ENCODE assay signal across 26 mouse cellular contexts in the genomic region with DNA sequence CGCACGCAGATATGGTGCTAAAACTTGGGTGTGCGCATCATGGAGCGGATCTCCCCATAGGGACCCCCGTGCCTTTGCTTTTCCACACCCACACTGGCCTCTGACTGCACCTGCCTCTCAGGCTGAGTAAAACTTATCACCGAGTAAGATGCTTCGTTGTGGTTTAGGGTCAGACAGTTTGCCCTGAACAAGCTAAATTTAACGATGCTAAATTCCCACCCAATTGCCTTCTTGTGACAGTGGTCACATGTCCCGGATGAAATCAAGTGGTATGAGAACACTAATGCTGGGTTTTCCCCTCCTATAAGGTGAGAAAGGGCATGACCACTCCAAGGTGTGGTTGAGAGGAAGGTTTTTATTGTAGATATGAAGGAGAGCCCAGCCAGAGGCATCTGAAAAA. TPM values are rescaled to one million over a fixed set of nuclear protein-coding genes. Genes with fewer than 3 reads are reported as not detected.
DNase-seq lines count a peak whose midpoint lies in the region; ATAC-seq and TF ChIP-seq lines count a peak whose summit lies in the region.
"Had no signal": no experiment of that assay in that cellular context is flagged by ENCODE, and none has a peak within 500 bp of the region (broad histone marks: within the 10 kb centered on the region; RNA-seq: fewer than 3 reads in every experiment).

No protein-coding gene starts in this region.

- WGBS in embryonic facial prominence, embryonic 10.5 days, result 91% methylated on average over 9 of the region's 9 CpGs
- 86% methylated on average over 9 of the region's 9 CpGs for WGBS in forebrain, embryonic 14.5 days

- peaks cover 21 to 39% of the 10 kb centered on the region in 2 experiments for H3K4me1 ChIP-seq in MEL (ENCODE audit: control insufficient read depth in 1 of 2, insufficient read depth in 2 of 2, low read length in 2 of 2)
- H3K4me1 ChIP-seq in embryonic facial prominence, embryonic 10.5 days, result peaks cover 14% of the 10 kb centered on the region
- H3K4me1 ChIP-seq in forebrain, embryonic 14.5 days (ENCODE audit: control insufficient read depth, insufficient read depth, low read length), result no peaks in the 10 kb centered on the region

- TF ChIP-seq POLR2A in MEL (IDR thresholded peaks at IDR 0.05; ENCODE audit: control insufficient read depth in 1 of 2, insufficient read depth in 1 of 2, low read depth in 1 of 2, low read length in 2 of 2, poor library complexity in 1 of 2), result no peak

- DNase-seq in A20 (ENCODE audit: low read depth, low spot score) (peak; percentile 43), MEL (ENCODE audit: low read depth, low spot score) (no peak)
- DNase-seq in CD4-positive helper T cell, adult 2 months (ENCODE audit: low read depth, low spot score), result peak; percentile 75
- no peak for DNase-seq in embryonic facial prominence, embryonic 10.5 days (ENCODE audit: low spot score)
- no peak for DNase-seq in embryo, embryonic 10 days (ENCODE audit: low spot score)
- no peak for DNase-seq in forebrain, embryonic 14.5 days (ENCODE audit: low spot score)
- no peak for DNase-seq in adrenal gland, postnatal 14 days
- DNase-seq: adrenal gland, postnatal 36 days; cerebellum, adult 2 months; cerebellum, postnatal 10 days; embryo, embryonic 11 days; forebrain, postnatal 0 days; gastrocnemius, postnatal 25 days; heart, postnatal 10 days; heart, postnatal 4 days had no signal

- H3K36me3 ChIP-seq in MEL (ENCODE audit: control insufficient read depth in 1 of 2, insufficient read depth in 2 of 2, low read length in 2 of 2), result peaks cover 0 to 27% of the 10 kb centered on the region in 2 experiments; a peak in 2 of 4 replicates
- no peaks in the 10 kb centered on the region for H3K36me3 ChIP-seq in embryonic facial prominence, embryonic 10.5 days (replicated peaks)
- H3K36me3 ChIP-seq in forebrain, embryonic 14.5 days (ENCODE audit: control insufficient read depth, insufficient read depth, low read length), result no peaks in the 10 kb centered on the region
- H3K36me3 ChIP-seq: embryonic facial prominence, embryonic 12.5 days; forebrain, embryonic 12.5 days; G1E; heart, embryonic 10.5 days; hindbrain, embryonic 12.5 days had no signal

- no peak overlapping the region for H3K4me2 ChIP-seq in forebrain, embryonic 14.5 days (ENCODE audit: low read length)
- H3K4me2 ChIP-seq: embryonic facial prominence, embryonic 12.5 days; forebrain, embryonic 12.5 days; hindbrain, embryonic 12.5 days had no signal

- no peaks in the 10 kb centered on the region for H3K79me2 ChIP-seq in MEL (ENCODE audit: control insufficient read depth, insufficient read depth, low read length, poor library complexity)

- ATAC-seq in megakaryocyte, adult 5-6 weeks (ENCODE audit: poor library complexity, severe bottlenecking), result peak; percentile 20; the same call in 1 of the 2 replicates
- ATAC-seq in forebrain, embryonic 14.5 days, result no peak
- ATAC-seq: forebrain, postnatal 0 days; hindbrain, postnatal 0 days; intestine, embryonic 16.5 days had no signal

- no peak for TF ChIP-seq CTCF in MEL (IDR thresholded peaks at IDR 0.05 in 2 of 3, conservative IDR thresholded peaks at IDR 0.05 in 1 of 3; ENCODE audit: control insufficient read depth in 1 of 3, insufficient read depth in 1 of 3, low read depth in 2 of 3, low read length in 3 of 3, poor library complexity in 1 of 3, severe bottlenecking in 1 of 3)

- no peak overlapping the region for H3K4me3 ChIP-seq in MEL (ENCODE audit: control insufficient read depth in 1 of 2, insufficient read depth in 1 of 2, low read depth in 2 of 2, low read length in 2 of 2)
- no peak overlapping the region for H3K4me3 ChIP-seq in embryonic facial prominence, embryonic 10.5 days
- H3K4me3 ChIP-seq in forebrain, embryonic 14.5 days (ENCODE audit: low read depth, low read length), result no peak overlapping the region
- H3K4me3 ChIP-seq: embryonic facial prominence, embryonic 12.5 days; forebrain, embryonic 12.5 days; heart, embryonic 10.5 days; hindbrain, embryonic 12.5 days had no signal

- no peak overlapping the region for H3K9ac ChIP-seq in MEL (ENCODE audit: control insufficient read depth, low read depth, low read length, poor library complexity, severe bottlenecking)
- no peak overlapping the region for H3K9ac ChIP-seq in forebrain, embryonic 14.5 days (ENCODE audit: low read length)
- H3K9ac ChIP-seq: embryonic facial prominence, embryonic 12.5 days; forebrain, embryonic 12.5 days; forebrain, postnatal 0 days; hindbrain, embryonic 12.5 days had no signal

- no peak for TF ChIP-seq EP300 in MEL (IDR thresholded peaks at IDR 0.05; ENCODE audit: low read depth in 1 of 2, low read length in 2 of 2)

- no peak overlapping the region; the same call in 1 of the 2 replicates for H3K27ac ChIP-seq in MEL (ENCODE audit: control insufficient read depth, low read depth, low read length)
- no peak overlapping the region for H3K27ac ChIP-seq in embryonic facial prominence, embryonic 10.5 days (replicated peaks)
- H3K27ac ChIP-seq in forebrain, embryonic 14.5 days (ENCODE audit: low read depth, low read length), result no peak overlapping the region
- H3K27ac ChIP-seq: embryonic facial prominence, embryonic 12.5 days; forebrain, embryonic 12.5 days; heart, embryonic 10.5 days; hindbrain, embryonic 12.5 days; hindbrain, postnatal 0 days had no signal

- H3K9me3 ChIP-seq in MEL (replicated peaks; ENCODE audit: insufficient read depth, low read length), result no peaks in the 10 kb centered on the region
- H3K9me3 ChIP-seq in embryonic facial prominence, embryonic 10.5 days, result no peaks in the 10 kb centered on the region
- H3K9me3 ChIP-seq in forebrain, embryonic 14.5 days (replicated peaks; ENCODE audit: control insufficient read depth, low read length), result no peaks in the 10 kb centered on the region
- H3K9me3 ChIP-seq: embryonic facial prominence, embryonic 12.5 days; forebrain, embryonic 12.5 days; G1E; heart, embryonic 10.5 days; hindbrain, embryonic 12.5 days had no signal

- TF ChIP-seq RAD21 in MEL (IDR thresholded peaks at IDR 0.05; ENCODE audit: low read depth, low read length), result no peak

- H3K27me3 ChIP-seq in MEL (ENCODE audit: control insufficient read depth in 1 of 2, insufficient read depth in 2 of 2, low read length in 2 of 2), result no peaks in the 10 kb centered on the region
- no peaks in the 10 kb centered on the region; the same call in 1 of the 2 replicates for H3K27me3 ChIP-seq in embryonic facial prominence, embryonic 10.5 days (replicated peaks; ENCODE audit: low read depth, poor library complexity, severe bottlenecking)
- H3K27me3 ChIP-seq in forebrain, embryonic 14.5 days (replicated peaks; ENCODE audit: control insufficient read depth, insufficient read depth, low read length), result no peaks in the 10 kb centered on the region
- H3K27me3 ChIP-seq: embryonic facial prominence, embryonic 12.5 days; forebrain, embryonic 12.5 days; hindbrain, embryonic 12.5 days had no signal

TF ChIP-seq in MEL, 35 proteins besides CTCF, POLR2A, EP300 and RAD21:
- TF ChIP-seq ZNF384 (IDR thresholded peaks at IDR 0.05; ENCODE audit: low read depth, low read length) (no peak), USF1 (IDR thresholded peaks at IDR 0.05; ENCODE audit: low read depth, low read length) (peak; percentile 67; the same call in 1 of the 2 replicates), RCOR1 (IDR thresholded peaks at IDR 0.05; ENCODE audit: low read depth, low read length) (no peak)

RNA-seq across cellular contexts. Expression of gene Klrg1, which starts 11.1 kb away (rescaled TPM):
- 0.88 and 1.0 TPM in 2 replicates for total RNA-seq in MEL (2012; rRNA removed)
- polyA plus RNA-seq in MEL (2012; ENCODE audit: insufficient read depth in 1 of 2, insufficient read length in 2 of 2, low read depth in 1 of 2, low replicate concordance in 2 of 2, missing spikeins in 1 of 2), result under 1 TPM in 1 of 2 experiments, not detected in 1; 0.28 TPM
- 0.56 and 0.64 TPM in 2 replicates for total RNA-seq in megakaryocyte, adult 5-6 weeks (2015)
- total RNA-seq in megakaryocyte, adult 5-6 weeks (2017), result 0.44 and 0.65 TPM in 2 replicates
- not detected in 2 replicates for polyA plus RNA-seq in embryonic facial prominence, embryonic 10.5 days (2016; fragmentation: Nextera tagmentation; extraction: Ambion mirVana)
- polyA plus RNA-seq in forebrain, embryonic 14.5 days (2014; fragmentation: Nextera tagmentation; extraction: Ambion mirVana), result 0.32 and 0.70 TPM in 2 replicates
- not detected in 2 replicates for total RNA-seq in adrenal gland, postnatal 14 days (2021)
- total RNA-seq: gastrocnemius, adult 18-20 months; gastrocnemius, postnatal 25 days; granulocyte monocyte progenitor cell, adult 5-6 weeks; heart, postnatal 10 days; heart, postnatal 4 days had no signal
- polyA plus RNA-seq: heart, embryonic 10.5 days; heart, embryonic 14.5 days; intestine, embryonic 16.5 days had no signal

RNA-seq across cellular contexts. Expression of gene M6pr, which starts 14.7 kb away (rescaled TPM):
- total RNA-seq in MEL (2012; rRNA removed), result 158 and 186 TPM in 2 replicates
- 100 to 1,000 TPM in 1 of 2 experiments, not detected in 1; 183 TPM for polyA plus RNA-seq in MEL (2012; ENCODE audit: insufficient read depth in 1 of 2, insufficient read length in 2 of 2, low read depth in 1 of 2, low replicate concordance in 2 of 2, missing spikeins in 1 of 2)
- 158 and 160 TPM in 2 replicates for total RNA-seq in megakaryocyte, adult 5-6 weeks (2015)
- total RNA-seq in megakaryocyte, adult 5-6 weeks (2017), result 329 and 358 TPM in 2 replicates
- 80.4 and 85.2 TPM in 2 replicates for polyA plus RNA-seq in embryonic facial prominence, embryonic 10.5 days (2016; fragmentation: Nextera tagmentation; extraction: Ambion mirVana)
- polyA plus RNA-seq in forebrain, embryonic 14.5 days (2014; fragmentation: Nextera tagmentation; extraction: Ambion mirVana), result 63.1 and 63.3 TPM in 2 replicates
- total RNA-seq in adrenal gland, postnatal 14 days (2021), result 123 and 132 TPM in 2 replicates

RNA-seq across cellular contexts. Expression of gene Phc1, which starts 46.6 kb away (rescaled TPM):
- total RNA-seq in MEL (2012; rRNA removed), result 4.6 and 7.6 TPM in 2 replicates
- 10 to 100 TPM in 1 of 2 experiments, not detected in 1; 35.9 TPM for polyA plus RNA-seq in MEL (2012; ENCODE audit: insufficient read depth in 1 of 2, insufficient read length in 2 of 2, low read depth in 1 of 2, low replicate concordance in 2 of 2, missing spikeins in 1 of 2)
- 5.0 and 13.3 TPM in 2 replicates for total RNA-seq in megakaryocyte, adult 5-6 weeks (2015)
- 3.3 and 3.6 TPM in 2 replicates for total RNA-seq in megakaryocyte, adult 5-6 weeks (2017)
- 28.9 and 29.5 TPM in 2 replicates for polyA plus RNA-seq in embryonic facial prominence, embryonic 10.5 days (2016; fragmentation: Nextera tagmentation; extraction: Ambion mirVana)
- 30.6 and 34.0 TPM in 2 replicates for polyA plus RNA-seq in forebrain, embryonic 14.5 days (2014; fragmentation: Nextera tagmentation; extraction: Ambion mirVana)
- total RNA-seq in adrenal gland, postnatal 14 days (2021), result 16.7 and 24.9 TPM in 2 replicates

Comparison
In these comparisons a context has a peak if more than half of its experiments do, and no peak if none do; other contexts are left out.
1. DNase-seq: peak in A20 (single experiment) and CD4-positive helper T cell, adult 2 months (single experiment); none in MEL (single experiment), embryonic facial prominence, embryonic 10.5 days (single experiment), embryo, embryonic 10 days (single experiment), forebrain, embryonic 14.5 days (single experiment) and adrenal gland, postnatal 14 days (single experiment).